Mouse (Mus musculus): ENCODE measurements around the gene Appl1.
A peak's percentile ranks its signal among the peaks of the same experiment; 100 is the strongest.
"Not testable (repeated sequence)": the region's sequence is repeated elsewhere in the genome, so short reads cannot be mapped to it uniquely, and the experiment has no call there.

Appl1 gene

DNA sequence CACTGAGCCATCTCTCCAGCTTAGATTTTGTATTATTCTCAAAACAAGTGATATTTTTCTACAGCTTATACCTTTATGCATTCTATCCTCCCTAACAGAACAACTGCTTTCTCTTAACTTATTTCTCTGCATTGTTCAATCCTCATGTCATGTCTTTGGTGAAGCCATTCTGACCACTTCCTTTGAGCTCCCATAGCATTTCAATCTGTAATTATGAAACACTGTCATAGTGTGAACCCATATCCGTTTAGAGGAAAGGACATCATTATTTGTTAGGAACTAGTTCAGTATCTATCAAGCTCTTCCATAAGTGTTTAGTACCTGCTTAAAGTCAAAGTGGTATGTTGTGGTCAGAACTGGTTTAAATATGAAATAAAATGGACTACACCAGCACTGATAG, 10.5 kb downstream of the Appl1 start:
- no peak for DNase-seq

DNA sequence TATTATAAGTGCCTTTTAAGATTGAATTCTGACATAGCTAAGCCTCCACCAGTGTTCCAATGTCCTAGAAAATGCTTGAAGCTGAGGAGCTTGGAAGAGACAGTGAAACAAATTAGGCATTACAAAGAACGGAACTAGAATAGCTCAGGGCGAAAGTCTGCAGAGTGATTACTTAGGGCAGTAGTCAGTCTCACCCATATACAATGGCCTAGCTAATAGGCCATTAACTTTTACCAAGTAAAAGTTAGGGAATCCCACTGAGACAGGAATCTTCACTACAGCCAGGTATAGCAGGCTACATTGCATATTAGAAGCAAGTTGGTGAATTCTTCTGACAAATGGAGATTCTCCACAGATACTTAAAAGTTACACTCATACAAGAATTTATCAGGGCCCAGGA, 14.9 kb downstream of the Appl1 start:
- DNase-seq: not testable (repeated sequence)

DNA sequence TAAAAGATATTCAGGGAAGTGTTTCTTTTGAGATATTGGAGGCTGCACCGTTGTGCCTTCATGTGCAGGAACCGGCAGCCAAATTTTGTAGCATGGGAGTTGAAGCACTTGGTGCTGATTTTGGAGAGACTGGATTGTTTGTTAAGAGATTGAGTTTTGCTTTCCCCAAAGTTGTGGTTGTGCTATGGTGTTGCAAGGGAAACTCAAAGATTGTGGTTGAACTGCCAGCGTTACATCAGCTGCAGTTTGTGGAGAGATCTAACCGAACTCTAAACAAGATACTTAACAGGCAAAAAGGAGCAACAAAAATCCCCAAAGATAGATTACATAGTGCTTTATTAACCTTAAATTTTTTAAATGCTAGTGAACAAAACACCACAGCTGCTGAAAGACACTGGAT, 35.5 kb downstream of the Appl1 start:
- no peak for DNase-seq

DNA sequence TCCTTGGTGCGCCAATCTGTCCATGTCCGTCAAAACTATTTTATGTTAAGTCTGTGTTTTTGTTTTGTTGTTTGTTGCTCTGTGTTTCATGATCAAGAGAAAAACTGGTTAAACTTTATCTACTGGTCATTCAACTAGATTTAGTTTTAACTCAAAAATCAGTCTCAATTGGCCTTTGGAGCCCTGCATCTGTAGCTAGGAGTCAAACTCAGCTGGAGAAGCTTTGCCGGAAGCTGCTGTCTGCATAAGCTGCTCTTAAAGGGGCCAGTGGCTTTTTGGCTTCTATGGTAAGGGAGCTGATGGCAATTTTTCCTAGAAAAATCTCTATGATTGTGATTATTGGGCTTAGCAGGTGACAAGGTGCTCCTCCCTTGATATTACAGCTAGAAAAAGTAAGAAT, 36.1 kb downstream of the Appl1 start:
- peak; percentile 52 to 66 for DNase-seq

DNA sequence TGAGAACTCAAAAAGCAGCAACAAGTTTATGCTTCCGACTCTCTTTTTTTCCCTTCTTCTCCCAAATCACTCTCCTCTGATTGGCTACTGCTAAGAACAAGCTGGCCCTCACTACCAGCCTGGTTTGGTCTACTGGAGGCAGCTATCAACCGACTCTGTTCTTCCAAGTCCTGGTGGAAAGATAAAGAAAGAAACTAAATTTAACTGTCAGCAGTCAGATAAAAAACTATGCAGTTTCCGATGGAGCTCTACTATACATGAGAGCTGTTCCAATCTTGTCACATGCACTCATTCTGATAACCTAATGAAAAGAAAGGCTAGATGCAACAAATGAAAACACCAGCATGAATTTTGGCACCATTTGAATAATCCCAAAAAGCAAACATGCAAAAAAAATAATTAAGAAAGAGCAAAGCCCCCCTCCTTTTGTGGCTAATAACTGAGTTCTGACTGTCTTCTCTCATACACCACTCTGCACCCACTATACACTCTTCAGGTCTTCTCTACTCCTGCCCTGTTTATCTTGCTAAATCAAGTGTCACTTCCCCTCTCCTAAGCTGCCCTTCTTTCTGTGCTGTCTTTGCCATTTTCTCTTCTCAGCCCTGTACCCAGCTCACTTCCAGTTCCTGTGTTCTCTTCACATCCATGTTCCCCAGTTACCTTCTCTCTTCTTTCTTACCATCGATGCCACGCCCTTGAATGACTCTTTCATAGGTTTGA, 47.2 kb downstream of the Appl1 start:
- DNase-seq: no peak

DNA sequence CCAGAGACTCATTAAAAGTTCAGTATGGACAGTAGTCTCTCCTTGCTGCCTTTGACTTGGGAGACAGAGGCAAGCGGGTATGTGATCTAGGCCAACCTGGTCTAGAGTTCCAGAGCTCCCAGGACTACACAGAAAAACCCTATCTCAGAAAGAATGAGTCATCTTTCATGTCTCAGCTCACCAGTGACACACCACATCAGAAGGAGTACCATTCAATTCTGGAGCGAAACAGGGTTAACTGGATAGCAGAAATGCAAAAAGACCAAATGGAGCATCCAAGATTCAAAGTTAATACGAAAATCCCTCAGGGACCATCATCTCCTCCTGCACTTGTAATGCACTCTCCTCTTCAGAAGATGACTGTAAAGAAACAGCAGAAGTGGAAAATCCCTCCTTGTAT, 51.7 kb downstream of the Appl1 start:
- no peak for DNase-seq

DNA sequence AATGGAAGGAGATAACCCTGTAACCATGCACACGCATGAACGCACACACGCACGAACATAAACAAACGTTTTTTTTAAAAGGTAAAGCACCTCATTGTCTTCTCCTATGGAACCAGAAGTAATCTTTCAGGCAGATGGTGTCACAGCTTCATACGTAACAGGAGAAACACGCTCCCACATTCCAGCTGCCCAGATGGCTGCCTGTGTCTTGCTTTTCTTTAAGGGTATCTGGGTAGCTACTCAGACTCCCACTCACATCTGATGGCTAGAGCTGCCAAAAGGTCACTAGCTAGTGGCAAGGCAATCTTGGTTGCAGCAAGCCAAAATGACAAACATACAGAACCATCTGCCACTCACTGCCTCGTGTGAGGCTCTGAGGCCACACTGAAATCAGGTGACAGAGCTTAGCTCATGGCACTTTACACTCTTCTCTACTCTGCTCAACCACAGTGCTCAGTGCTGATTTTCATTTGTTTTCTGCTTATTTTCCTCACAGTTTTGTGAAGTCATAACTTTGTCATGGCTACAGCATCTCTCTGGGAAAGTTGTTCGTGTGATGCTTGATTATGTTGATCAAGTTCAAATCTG, 57.3 kb downstream of the Appl1 start:
- DNase-seq: no peak

DNA sequence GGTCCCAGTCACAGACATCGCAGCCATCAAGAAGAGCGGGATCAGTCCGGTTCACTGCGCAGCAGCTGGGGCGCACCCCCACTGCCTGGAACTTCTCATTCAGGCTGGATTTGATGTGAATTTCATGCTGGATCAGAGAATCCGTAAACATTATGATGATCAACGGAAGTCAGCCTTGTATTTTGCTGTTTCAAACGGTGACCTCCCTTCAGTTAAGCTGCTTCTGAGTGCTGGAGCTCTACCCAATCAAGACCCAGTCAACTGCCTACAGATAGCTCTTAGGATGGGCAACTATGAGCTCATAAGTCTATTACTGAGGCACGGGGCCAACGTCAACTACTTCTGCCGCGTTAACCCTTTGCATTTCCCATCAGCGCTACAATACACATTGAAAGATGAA, 59.2 kb downstream of the Appl1 start:
- DNase-seq: no peak

DNA sequence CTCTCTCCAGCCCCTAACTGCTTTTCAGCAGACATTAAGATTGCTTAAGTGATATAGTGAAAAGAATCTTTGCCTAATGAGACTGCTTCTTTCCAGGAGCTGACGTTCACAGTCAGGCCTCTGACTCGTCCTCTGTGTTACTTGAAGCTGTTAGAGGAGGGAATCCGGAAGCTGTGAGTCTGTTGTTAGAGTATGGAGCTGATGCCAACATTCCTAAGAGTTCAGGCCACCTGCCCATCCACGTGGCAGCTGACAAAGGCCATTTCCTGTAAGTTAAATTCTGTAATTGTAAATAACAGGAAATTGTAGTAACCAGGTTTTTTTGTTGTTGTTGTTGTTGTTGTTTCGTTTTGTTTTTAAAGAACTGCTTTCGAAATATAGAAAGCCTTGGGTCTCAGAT, 59.8 kb downstream of the Appl1 start:
- peak; percentile 43 to 46 for DNase-seq

DNA sequence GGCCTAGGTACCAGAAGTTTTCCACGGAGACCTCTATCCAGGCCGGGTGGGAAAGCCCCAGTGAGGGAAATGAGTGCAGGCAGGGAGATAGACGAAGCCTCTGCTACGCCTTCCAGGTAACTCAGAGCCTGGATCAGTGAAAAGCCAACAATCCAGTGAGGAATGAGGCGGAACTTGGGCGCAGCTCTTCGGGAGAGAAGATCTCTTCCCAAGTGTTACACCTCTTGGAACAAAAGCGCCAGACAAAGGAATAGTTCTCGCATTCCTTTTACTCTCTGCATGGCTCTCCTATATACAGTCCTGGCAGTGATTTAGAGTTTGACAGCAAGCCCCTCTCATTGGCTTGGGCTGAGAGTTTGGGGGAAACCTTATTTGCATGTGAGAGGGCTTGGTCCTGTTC, 60.6 kb downstream of the Appl1 start:
- not testable (repeated sequence) for DNase-seq

DNA sequence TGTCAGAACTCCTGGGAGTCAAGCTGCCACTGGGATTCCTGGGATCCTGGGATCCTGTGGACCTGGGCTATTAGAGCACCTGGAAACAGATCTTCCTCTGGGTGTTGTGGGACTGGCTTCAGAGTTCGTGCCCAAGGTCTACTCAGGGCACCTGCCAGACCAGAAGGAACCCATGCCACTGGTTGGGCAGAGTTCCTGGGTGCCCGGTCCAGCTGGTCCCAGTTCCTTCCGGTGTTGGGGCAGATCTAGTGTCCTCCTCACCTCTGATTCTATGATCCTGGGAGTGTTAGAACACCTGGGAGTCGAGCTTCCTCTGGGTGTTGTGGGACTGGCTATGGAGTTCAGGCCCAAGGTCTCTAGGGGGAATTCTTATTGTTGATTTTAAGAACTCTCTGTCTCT, 63.6 kb downstream of the Appl1 start:
- no peak for DNase-seq

DNA sequence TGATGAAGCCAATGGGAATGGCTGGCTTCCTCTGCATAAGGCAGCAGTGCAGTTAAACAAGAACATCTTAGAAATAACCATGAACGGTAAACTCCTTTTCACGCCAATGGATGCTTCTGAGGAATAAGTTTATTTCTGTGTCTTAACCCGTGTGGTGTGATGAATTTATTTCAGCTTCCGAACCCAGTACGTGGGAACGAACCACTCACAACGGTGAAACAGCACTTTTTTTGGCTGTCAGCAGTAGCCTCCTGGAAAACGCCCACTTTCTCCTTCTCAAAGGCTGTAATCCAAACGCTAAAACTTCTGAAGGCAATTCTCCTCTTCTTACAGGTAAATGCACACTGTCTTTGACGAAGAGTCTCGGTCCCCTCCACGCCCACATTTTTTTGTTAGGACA, 70.1 kb downstream of the Appl1 start:
- no peak for DNase-seq

DNA sequence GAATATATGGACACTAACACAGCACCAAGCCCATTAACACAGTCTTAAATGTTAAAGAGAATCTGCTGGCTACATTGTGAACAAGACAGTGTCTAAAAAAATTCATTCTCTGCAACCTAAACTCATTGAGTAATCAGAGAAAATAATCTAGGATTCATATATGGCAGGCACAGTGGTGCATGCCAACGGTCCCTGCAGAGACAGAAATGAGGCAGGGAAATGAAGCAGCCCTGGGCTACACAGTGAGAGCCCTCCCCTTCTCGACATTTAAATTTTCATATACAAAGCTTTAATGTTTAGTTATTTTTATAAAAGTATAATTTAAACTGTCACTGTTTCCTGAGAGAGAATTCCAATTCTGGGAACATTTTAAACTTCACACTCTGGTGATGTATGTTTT, 71.5 kb downstream of the Appl1 start:
- no peak for DNase-seq

DNA sequence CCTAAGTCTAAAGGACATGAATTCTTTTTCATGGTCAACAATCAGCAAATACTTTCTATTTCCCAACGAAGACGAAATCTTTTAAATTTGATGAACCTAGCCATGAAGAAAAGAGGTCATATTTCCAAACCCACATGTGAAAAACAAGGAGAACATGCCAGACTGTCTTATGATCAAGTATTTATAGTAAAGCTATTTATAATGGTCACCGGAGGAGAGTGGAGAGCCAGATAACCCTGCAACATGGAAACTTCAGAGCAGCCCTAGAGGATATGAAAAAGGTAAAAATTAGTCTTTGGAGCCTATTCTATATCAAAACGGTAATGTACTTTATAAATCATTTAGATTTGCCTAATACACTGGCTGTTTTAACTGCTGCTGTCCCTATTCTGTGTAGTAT, 76.6 kb downstream of the Appl1 start, which contains the start of gene Asb14:
Gene Asb14, plus strand, starts transcription at position 166 of the 400 bp plus-strand sequence.
- DNase-seq: no peak

DNA sequence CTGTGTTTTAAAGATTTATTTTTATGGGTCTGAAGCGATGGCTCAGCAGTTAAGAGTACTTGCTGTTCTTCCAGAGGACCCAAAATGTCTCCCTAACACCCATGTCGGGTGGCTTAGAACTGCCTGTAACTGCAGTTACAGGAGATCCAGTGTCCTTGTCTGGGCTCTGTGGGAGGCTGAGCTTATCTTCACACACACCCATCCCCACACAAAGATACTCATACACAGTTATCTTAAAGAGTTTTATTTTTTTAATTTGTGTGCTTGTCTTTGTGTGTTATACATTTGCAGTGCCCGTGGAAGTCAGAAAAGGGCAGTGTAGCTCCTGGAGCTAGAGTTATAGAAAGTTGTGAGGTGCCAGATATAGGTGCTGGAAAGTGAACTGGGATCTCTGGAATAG, 80.3 kb downstream of the Appl1 start:
- no peak for DNase-seq

DNA sequence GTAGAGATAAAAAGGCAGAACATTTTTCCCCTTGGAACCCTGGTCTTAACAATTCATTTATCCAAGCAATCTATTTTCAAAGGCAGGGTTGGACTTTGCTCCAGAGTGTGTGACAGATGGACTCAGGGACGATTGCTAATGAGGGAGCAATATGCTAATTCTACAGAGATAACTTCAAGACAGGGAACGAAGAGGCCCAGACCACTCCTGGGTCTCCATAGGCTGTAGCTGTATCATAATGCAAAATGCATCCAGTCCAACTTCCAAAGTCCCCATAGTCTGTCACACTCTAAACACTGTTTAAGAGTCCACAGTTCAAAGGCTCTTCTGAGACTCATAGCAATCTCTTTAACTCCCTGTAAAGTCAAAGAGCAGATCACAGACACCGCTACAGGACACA, 83.8 kb downstream of the Appl1 start:
- DNase-seq: no peak

DNA sequence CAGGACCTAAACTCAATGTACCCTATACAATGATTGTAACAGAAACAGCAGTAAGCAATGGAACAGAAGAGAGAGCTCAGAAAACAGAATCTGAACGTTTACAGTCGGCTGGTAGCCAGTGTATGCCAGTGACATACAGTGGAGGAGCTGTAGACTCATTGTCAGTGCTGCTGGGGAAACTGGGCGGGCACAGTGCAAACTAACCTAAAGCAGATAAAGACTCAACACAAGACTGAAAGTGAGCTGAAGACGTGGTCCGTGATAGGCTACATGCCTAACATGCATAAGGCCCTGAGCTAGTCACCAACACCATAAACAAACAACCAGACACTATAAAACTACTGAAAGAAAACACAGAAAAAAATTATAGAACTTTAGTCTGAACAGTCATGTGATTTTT, 89.3 kb downstream of the Appl1 start:
- no peak for DNase-seq

DNA sequence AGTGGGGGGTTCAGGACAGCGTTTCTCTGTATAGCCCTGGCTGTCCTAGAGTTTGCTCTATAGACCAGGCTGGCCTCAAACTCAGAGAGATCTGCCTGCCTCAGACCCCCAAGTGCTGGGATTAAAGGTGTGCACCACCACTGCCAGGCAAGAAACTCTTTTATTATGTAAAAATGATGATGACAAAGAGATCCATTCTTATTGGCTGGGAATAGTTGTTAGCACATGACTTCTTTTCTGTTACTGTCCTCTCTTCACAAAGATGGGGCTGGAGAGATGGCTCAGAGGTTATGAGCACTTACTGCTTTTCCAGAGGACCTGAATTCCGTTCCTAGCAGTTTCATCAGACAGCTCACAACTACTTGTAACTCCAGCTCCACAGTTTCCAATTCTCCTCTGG, 91.1 kb downstream of the Appl1 start:
- no peak for DNase-seq

DNA sequence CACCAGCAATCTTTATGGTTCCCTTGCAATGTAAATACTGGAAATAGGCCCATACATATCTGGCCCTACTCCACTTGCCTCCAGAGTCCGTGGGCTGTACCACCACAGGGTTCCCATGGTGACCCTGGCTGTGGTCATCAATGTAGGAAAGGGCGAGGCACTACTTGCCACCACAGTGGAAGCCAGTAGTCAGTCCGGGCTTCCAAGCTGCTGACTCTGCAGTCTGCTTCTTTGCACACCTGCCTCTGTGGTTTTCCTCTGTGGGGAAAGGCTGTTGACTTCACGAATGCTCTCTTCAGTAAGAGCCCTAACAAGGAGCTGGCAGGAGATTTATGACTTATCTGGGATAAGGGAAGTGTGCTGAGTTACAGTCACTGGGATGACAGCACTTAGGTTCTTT, 92.3 kb downstream of the Appl1 start:
- DNase-seq: no peak

Data from kidney, adult 8-10 months (tissue).